Mouse (Mus musculus) olfactory bulb, adult 2 months (tissue): ENCODE measurements around the gene Ndufs3.

Experiments used
- CTCF ChIP-seq: fragments of 200-500 bp; IDR thresholded peaks from 2 replicates; pipeline ENCODE4 v1.5.1; 2012; ENCODE audit warnings: low read depth, mild to moderate bottlenecking, low read length, moderate library complexity; ENCODE audit not compliant: insufficient read depth
- POLR2A ChIP-seq: fragments of 200-500 bp; IDR thresholded peaks from 2 replicates; pipeline ENCODE4 v1.6.1; 2012; ENCODE audit warnings: mild to moderate bottlenecking, low read depth, low read length, moderate library complexity; ENCODE audit not compliant: insufficient read depth

DNA sequence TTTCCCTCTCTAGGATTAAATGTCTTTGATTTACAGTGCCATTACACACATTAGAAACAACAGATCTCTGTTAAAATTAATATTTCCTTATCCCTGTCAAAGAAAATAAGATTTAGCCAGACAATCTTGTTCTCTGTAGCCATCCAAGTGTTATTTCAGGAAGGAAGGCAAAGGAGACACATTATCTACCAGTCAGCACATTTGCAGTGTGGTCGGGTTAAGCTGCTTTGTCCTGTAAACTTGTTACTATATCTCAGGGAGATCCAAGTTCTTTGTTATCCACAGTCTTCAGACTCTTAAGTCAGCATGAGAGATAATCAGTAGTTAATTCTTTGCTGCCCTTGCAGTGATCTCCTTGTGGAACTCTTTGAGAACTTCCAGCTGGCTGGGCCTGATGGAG lies 6.2 kb upstream of the Ndufs3 start:
- TF ChIP-seq POLR2A (no peak), CTCF (no peak)
